Mouse (Mus musculus) liver, adult 2 months (tissue): ENCODE measurements around the gene Klhl20.

Source experiments
- CTCF ChIP-seq: fragments of 200-500 bp; IDR thresholded peaks from 2 replicates; pipeline ENCODE4 v1.5.1; 2011; ENCODE audit warnings: low read depth, low read length, control low read depth
- POLR2A ChIP-seq: fragments of 200-500 bp; IDR thresholded peaks from 2 replicates; pipeline ENCODE4 v1.6.1; 2011; ENCODE audit warnings: low read length, control low read depth; ENCODE audit not compliant: insufficient read depth; ENCODE audit errors: extremely low read depth

DNA sequence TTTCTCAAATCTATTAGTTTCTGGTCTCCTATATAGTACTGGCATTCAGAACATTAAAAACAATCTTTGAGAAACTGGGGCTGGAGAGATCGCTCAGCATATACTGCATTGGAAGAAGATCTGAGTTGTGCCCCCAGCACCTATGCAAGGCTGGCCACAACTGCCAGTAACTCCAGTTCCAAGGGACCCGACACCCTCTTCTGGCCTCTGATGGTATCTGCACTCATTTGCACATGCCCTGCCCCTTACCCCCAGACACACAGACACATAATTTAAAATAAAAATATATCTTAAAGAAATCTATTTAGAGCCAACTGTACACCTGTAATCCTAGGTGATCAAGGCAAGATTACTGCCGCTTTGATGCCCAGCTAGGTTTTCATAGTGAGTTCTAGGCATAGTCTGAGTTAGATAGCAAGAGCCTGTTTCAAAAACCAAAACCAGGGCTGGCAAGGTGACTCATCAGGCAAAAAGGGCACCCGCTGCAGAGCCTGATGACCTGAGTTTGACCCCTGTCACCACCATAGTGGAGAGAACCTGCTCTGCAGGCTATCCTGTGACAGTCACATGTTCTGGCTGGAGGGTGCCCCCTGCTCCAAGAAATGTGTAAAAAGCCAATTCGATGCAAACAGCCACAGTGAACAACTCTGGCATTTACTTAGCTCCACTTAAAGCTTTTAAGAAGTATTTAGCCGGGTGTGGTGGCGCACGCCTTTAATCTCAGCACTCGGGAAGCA, 8.9 kb upstream of the Klhl20 start:
- TF ChIP-seq CTCF (peak; percentile 50), POLR2A (no peak)
